Mouse (Mus musculus) hindbrain, embryonic 16.5 days (tissue): ENCODE results near the gene Morc1. TPM values are rescaled to one million over a fixed set of nuclear protein-coding genes. Genes with fewer than 3 reads are reported as not detected.
A peak's percentile ranks its signal among the peaks of the same experiment; 100 is the strongest.

Experiments
- ATAC-seq: fragments of 200-750 bp; cut with Nextera tagmentation; 2 replicates; pipeline ENCODE4 v1.8.0; 2017; ENCODE audit warnings: moderate TSS enrichment, moderate library complexity
- H3K27ac ChIP-seq: fragments of 300-500 bp; sonication (generic); 2 replicates; pipeline ENCODE4 v1.5.1; 2014; ENCODE audit warnings: low read depth, mild to moderate bottlenecking, control low read depth, low read length, moderate library complexity
- H3K27me3 ChIP-seq: fragments of 300-500 bp; sonication (generic); replicated peaks from 2 replicates; pipeline ENCODE4 v1.6.1; 2014; ENCODE audit warnings: low read length; ENCODE audit not compliant: control insufficient read depth, insufficient read depth
- H3K36me3 ChIP-seq: fragments of 300-500 bp; sonication (generic); 2 replicates; pipeline ENCODE4 v1.6.1; 2014; ENCODE audit warnings: mild to moderate bottlenecking, low read length, moderate library complexity, mixed read lengths; ENCODE audit not compliant: control insufficient read depth, insufficient read depth
- H3K4me1 ChIP-seq: fragments of 300-500 bp; sonication (generic); 2 replicates; pipeline ENCODE4 v1.6.1; 2014; ENCODE audit warnings: low read depth, low read length; ENCODE audit not compliant: control insufficient read depth, insufficient read depth
- H3K4me2 ChIP-seq: fragments of 300-500 bp; sonication (generic); 2 replicates; pipeline ENCODE4 v1.6.1; 2014; ENCODE audit warnings: mild to moderate bottlenecking, low read length, control low read depth, moderate library complexity
- H3K4me3 ChIP-seq: fragments of 300-500 bp; sonication (generic); 2 replicates; pipeline ENCODE4 v1.5.1; 2014; ENCODE audit warnings: mild to moderate bottlenecking, low read length, control low read depth, moderate library complexity
- H3K9ac ChIP-seq: fragments of 300-500 bp; sonication (generic); 2 replicates; pipeline ENCODE4 v1.6.1; 2014; ENCODE audit warnings: low read depth, mild to moderate bottlenecking, control low read depth, low read length, moderate library complexity
- H3K9me3 ChIP-seq: fragments of 300-500 bp; sonication (generic); 2 replicates; pipeline ENCODE4 v1.6.1; 2014; ENCODE audit warnings: mild to moderate bottlenecking, low read length, moderate library complexity; ENCODE audit not compliant: control insufficient read depth
- whole genome bisulfite sequencing: fragments of 180-500 bp; shearing (Covaris S2); extraction: QIAGEN DNeasy Blood & Tissue Kit; methylation state at CpG from one replicate; pipeline ENCODE4 v1.1.7; 2014; 5-methylcytosine and 5-hydroxymethylcytosine counted together
- polyA plus RNA-seq: library from polyadenylated mRNA; unstranded; fragments of >200 nt; fragmentation: Nextera tagmentation; extraction: Ambion mirVana; gene quantifications from 2 replicates; pipeline ENCODE4 v1.2.1, GENCODE M21; 2015

Morc1 gene
- polyA plus RNA-seq, 1 experiment from 2014 or later = 0.14 TPM

DNA sequence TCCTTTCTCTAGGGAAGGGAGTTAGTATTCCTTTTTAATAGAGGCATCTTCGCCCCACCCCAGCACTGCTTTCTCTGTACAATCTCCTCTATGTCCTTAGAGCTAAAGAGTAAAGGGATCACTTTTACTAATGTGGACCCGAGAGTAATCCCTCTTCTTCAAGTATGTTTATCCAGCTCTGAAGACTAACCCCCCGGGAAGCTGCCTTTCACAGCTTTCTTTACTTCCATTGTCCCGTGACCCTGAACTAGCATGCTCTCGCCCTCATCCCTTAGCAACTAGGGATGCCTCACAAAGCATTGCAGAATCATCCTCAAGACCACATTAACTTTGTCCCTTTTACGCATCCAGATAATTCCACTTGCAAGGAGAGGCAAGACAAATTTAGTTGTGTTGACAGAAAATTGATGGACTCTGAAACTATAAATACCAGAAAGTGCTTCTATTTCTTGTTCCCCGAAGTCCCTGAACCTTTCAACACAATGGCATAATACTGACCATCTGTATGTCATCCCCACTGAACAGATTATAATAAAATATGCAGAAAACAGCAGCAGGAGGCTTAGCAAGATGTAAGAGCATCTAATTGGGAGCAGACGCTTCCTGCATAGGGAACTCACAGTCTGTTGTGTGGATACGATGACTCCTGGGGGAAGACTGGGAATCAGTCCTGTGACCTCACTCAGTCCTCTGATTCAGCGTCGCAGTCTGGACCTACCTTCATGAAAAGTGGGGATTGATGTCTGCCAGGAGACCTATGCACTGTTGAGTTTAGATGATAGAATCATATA lies 131.4 kb downstream of the Morc1 start:
- Histone ChIP-seq H3K36me3 (no peaks in the 10 kb centered on the region), H3K27ac (no peak overlapping the region), H3K27me3 (no peaks in the 10 kb centered on the region), H3K9me3 (no peaks in the 10 kb centered on the region), H3K4me3 (no peak overlapping the region), H3K9ac (no peak overlapping the region), H3K4me2 (no peak overlapping the region), H3K4me1 (peaks cover 5% of the 10 kb centered on the region; the same call in 1 of the 2 replicates)
- ATAC-seq = peak; percentile 20; the same call in 1 of the 2 replicates
- WGBS = 17% methylated on average over 11 of the region's 11 CpGs

GRCm38 (mm10) chr16:48570354-48570753 lies 139.3 kb downstream of the Morc1 start:
- no peaks in the 10 kb centered on the region for H3K4me1 ChIP-seq
- H3K4me2 ChIP-seq = no peak overlapping the region
- WGBS = 18% methylated on average over 9 of the region's 9 CpGs
- no peaks in the 10 kb centered on the region for H3K27me3 ChIP-seq
- no peak overlapping the region for H3K9ac ChIP-seq
- no peak overlapping the region for H3K4me3 ChIP-seq
- no peaks in the 10 kb centered on the region for H3K36me3 ChIP-seq
- no peaks in the 10 kb centered on the region for H3K9me3 ChIP-seq
- ATAC-seq = peak; percentile 92
- H3K27ac ChIP-seq = no peak overlapping the region

- H3K4me2 ChIP-seq = no peak overlapping the region
- H3K9ac ChIP-seq = no peak overlapping the region
- H3K27me3 ChIP-seq = no peaks in the 10 kb centered on the region
- no peaks in the 10 kb centered on the region for H3K9me3 ChIP-seq
- WGBS = 88% methylated on average over 5 of the region's 5 CpGs
- H3K36me3 ChIP-seq = no peaks in the 10 kb centered on the region
- H3K4me3 ChIP-seq = no peak overlapping the region
- H3K4me1 ChIP-seq = no peaks in the 10 kb centered on the region
- ATAC-seq = no peak
- H3K27ac ChIP-seq = no peak overlapping the region
Measured at GRCm38 (mm10) chr16:48574072-48574471, 143.0 kb downstream of the Morc1 start.

DNA sequence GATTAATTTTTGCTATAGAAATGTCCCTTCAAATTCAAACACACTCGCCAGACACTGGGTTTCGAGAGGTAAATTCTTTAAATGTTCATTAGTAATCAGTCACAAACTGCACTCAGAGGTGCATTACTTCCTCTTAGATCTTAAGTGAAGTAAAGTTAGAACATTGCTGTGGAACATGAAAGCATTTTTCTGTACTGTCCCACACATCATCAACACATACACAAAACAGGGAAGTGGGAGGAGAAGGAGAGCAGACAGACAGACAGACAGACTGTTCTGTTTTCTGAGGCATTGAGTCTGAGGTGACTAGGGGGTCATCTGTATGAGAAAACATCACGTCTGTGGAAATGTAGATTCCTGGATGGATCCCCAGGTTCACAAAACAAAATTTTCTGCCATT lies 143.5 kb downstream of the Morc1 start:
- H3K4me3 ChIP-seq = no peak overlapping the region

DNA sequence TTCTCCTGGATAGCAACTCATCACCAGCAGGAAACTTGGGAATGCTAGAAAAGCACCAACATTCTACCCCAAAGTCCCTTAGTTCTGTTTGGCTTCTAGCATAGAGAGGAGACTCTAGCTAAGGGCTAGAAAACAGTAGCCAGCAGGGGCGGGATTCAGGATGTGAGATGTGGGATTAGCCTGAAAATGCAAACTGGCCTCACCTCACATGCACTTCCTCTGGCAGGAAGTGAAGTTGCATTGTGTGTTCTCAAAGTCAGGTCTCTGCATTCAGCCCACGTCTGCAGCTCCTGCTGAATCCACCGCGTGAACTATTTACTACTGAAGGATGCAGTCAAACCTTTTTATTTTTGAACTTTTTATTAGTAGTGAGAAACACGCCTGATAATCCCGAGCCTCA lies 154.3 kb downstream of the Morc1 start:
- Histone ChIP-seq H3K27me3 (no peaks in the 10 kb centered on the region), H3K4me1 (no peaks in the 10 kb centered on the region), H3K9me3 (no peaks in the 10 kb centered on the region), H3K36me3 (no peaks in the 10 kb centered on the region), H3K27ac (no peak overlapping the region), H3K4me3 (no peak overlapping the region), H3K4me2 (no peak overlapping the region), H3K9ac (no peak overlapping the region)
- WGBS = 84% methylated on average over 6 of the region's 6 CpGs
- no peak for ATAC-seq

More for the DNA sequence above, 143.5 kb downstream of the Morc1 start:
- no peak overlapping the region for H3K27ac ChIP-seq
- H3K27me3 ChIP-seq = no peaks in the 10 kb centered on the region
- H3K9ac ChIP-seq = no peak overlapping the region
- H3K9me3 ChIP-seq = no peaks in the 10 kb centered on the region
- 83% methylated on average over 3 of the region's 3 CpGs for WGBS
- no peaks in the 10 kb centered on the region for H3K4me1 ChIP-seq
- ATAC-seq = no peak
- no peak overlapping the region for H3K4me2 ChIP-seq
- no peaks in the 10 kb centered on the region for H3K36me3 ChIP-seq

GRCm38 (mm10) chr16:48594457-48594856 lies 163.4 kb downstream of the Morc1 start:
- Histone ChIP-seq H3K27ac (no peak overlapping the region), H3K4me2 (no peak overlapping the region), H3K9ac (no peak overlapping the region), H3K36me3 (no peaks in the 10 kb centered on the region), H3K4me1 (no peaks in the 10 kb centered on the region), H3K27me3 (no peaks in the 10 kb centered on the region), H3K4me3 (no peak overlapping the region), H3K9me3 (no peaks in the 10 kb centered on the region)
- 85% methylated on average over 5 of the region's 5 CpGs for WGBS
- ATAC-seq = no peak

DNA sequence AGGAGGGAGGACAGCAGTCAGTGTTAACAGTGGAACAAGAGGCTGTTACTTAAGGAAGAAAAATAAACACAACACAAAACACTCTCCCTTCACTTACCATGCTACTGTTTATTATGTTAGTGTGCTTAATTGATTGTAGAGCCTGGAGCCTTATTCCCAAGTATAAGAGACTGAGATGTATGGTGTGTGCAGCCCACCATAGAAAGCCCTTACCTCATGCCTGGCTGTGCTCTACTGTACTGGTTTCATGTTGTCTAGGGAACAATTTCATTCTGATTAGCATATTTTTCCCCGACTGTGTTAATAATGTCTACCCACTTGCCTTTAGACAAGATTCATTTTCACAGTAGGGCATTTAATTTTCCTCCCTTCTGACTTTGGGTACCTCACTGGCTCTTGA lies 164.2 kb downstream of the Morc1 start:
- Histone ChIP-seq H3K4me3 (no peak overlapping the region), H3K27ac (no peak overlapping the region), H3K9ac (no peak overlapping the region), H3K9me3 (no peaks in the 10 kb centered on the region), H3K36me3 (no peaks in the 10 kb centered on the region), H3K4me2 (no peak overlapping the region), H3K27me3 (no peaks in the 10 kb centered on the region), H3K4me1 (no peaks in the 10 kb centered on the region)
- peak; percentile 60; the same call in 1 of the 2 replicates for ATAC-seq
- 35% methylated on average over 1 of the region's 1 CpGs for WGBS

DNA sequence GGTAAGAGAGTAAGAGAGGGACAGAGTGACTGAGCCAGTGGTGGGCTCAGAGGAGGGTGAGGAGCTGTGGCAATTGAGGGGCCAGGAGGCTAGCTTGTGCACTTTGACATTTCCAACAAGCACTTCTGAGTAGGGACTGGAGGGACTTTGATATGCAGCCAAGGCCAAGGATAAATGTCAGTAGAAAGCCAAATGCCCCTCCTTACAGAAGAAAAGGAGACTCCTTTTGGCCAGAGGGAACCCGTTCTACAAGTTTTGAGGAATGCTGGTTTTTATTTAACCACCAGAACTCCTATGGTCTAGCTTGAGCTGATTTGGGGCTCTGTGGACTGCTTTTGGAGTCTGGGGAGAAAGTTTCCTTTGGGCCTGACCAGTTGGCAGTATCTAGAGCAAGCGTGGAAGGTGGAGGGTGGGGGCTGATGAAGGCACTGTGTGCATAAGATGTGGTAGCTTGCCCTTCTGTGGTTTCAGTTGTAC lies 172.7 kb downstream of the Morc1 start:
- Histone ChIP-seq H3K27ac (no peak overlapping the region), H3K9ac (no peak overlapping the region)
- ATAC-seq = no peak

DNA sequence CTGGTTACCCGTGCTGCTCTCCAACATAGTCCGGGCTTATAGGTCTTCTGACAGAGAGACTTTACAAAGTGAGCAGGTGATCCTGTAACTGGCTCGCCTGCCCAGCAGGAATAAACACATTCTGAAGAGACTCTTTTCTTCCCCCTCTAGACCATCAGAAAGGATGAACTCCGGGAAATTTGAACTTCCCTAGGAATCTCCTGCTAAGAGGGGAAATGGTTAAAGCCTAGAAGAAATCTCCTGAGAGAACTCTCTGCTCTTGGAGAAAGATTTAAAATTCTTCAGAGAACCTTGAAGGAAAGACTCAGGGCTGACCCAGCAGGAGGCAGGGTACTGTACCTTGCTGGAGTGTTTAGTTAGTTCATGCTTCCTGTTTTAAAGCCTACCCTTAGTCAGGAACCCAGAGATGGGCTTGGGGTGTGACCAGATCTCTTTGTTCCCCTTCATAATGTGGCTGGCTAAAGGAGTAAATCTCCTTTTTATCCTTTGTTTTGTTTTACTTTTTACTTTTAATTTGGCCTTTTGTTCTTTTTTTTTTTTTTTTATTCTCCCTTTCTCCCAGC lies 175.5 kb downstream of the Morc1 start:
- Histone ChIP-seq H3K9me3 (no peaks in the 10 kb centered on the region), H3K4me2 (no peak overlapping the region), H3K4me1 (no peaks in the 10 kb centered on the region), H3K27ac (no peak overlapping the region), H3K36me3 (no peaks in the 10 kb centered on the region), H3K27me3 (no peaks in the 10 kb centered on the region), H3K4me3 (no peak overlapping the region), H3K9ac (no peak overlapping the region)
- WGBS = 58% methylated on average over 4 of the region's 4 CpGs
- no peak for ATAC-seq

More for the DNA sequence above, 172.7 kb downstream of the Morc1 start:
- Histone ChIP-seq H3K4me1 (no peaks in the 10 kb centered on the region), H3K4me3 (no peak overlapping the region), H3K9me3 (no peaks in the 10 kb centered on the region), H3K36me3 (no peaks in the 10 kb centered on the region), H3K4me2 (no peak overlapping the region), H3K27me3 (no peaks in the 10 kb centered on the region)
- WGBS = 94% methylated on average over 2 of the region's 2 CpGs
